Mouse (Mus musculus) ES-Bruce4 (cell line): ENCODE data around the gene Prkce. TPM values are rescaled to one million over a fixed set of nuclear protein-coding genes. Genes with fewer than 3 reads are reported as not detected.
"Not testable (repeated sequence)": the region's sequence is repeated elsewhere in the genome, so short reads cannot be mapped to it uniquely, and the experiment has no call there.

Experiments used
- H3K27ac ChIP-seq: 2 replicates; pipeline ENCODE4 v1.5.1; 2012; ENCODE audit warnings: low read length, inconsistent platforms; ENCODE audit not compliant: insufficient read depth
- H3K27me3 ChIP-seq: 2 replicates; pipeline ENCODE4 v1.6.1; 2012; ENCODE audit warnings: mild to moderate bottlenecking, low read length, inconsistent platforms; ENCODE audit not compliant: control insufficient read depth, poor library complexity, insufficient read depth, severe bottlenecking
- H3K36me3 ChIP-seq: 2 replicates; pipeline ENCODE4 v1.6.1; 2012; ENCODE audit warnings: inconsistent platforms, mild to moderate bottlenecking, low read length, moderate library complexity; ENCODE audit not compliant: control insufficient read depth, poor library complexity, insufficient read depth, severe bottlenecking
- H3K4me1 ChIP-seq: one replicate; pipeline ENCODE4 v1.8.1; 2011; ENCODE audit warnings: low read length; ENCODE audit not compliant: control insufficient read depth, insufficient read depth
- H3K4me3 ChIP-seq: 2 replicates; pipeline ENCODE4 v1.5.1; 2011; ENCODE audit warnings: low read depth, mild to moderate bottlenecking, low read length
- H3K9ac ChIP-seq: 2 replicates; pipeline ENCODE4 v1.6.1; 2012; ENCODE audit warnings: low read depth, mild to moderate bottlenecking, inconsistent platforms; ENCODE audit not compliant: poor library complexity, severe bottlenecking
- H3K9me3 ChIP-seq: replicated peaks from 2 replicates; pipeline ENCODE4 v1.6.1; 2012; ENCODE audit warnings: mild to moderate bottlenecking, low read length, inconsistent platforms; ENCODE audit not compliant: control insufficient read depth, poor library complexity, insufficient read depth, severe bottlenecking
- CTCF ChIP-seq: IDR thresholded peaks from one replicate; pipeline ENCODE4 v1.8.1; 2011; ENCODE audit warnings: low read depth, low read length
- EP300 ChIP-seq: IDR thresholded peaks from 2 replicates; pipeline ENCODE4 v1.6.1; 2011; ENCODE audit warnings: low read depth, low read length; ENCODE audit not compliant: insufficient read depth
- POLR2A ChIP-seq: IDR thresholded peaks from one replicate; pipeline ENCODE4 v1.8.1; 2011; ENCODE audit warnings: low read length; ENCODE audit not compliant: insufficient read depth
- polyA plus RNA-seq: library from polyadenylated mRNA; stranded (reverse); fragments of >200 nt; gene quantifications from 2 replicates; pipeline ENCODE4 v1.2.4, GENCODE M21; 2011; ENCODE audit warnings: low read depth; ENCODE audit not compliant: missing spikeins, insufficient read depth, insufficient read length

Gene Prkce
- polyA plus RNA-seq, 1 experiment = 4.3 TPM

GRCm38 (mm10) chr17:86466871-86467270 is 299.3 kb downstream of the Prkce start:
- no peak overlapping the region for H3K9ac ChIP-seq
- H3K4me1 ChIP-seq = no peaks in the 10 kb centered on the region
- H3K27ac ChIP-seq = no peak overlapping the region
- no peaks in the 10 kb centered on the region for H3K9me3 ChIP-seq
- H3K27me3 ChIP-seq = no peaks in the 10 kb centered on the region
- no peaks in the 10 kb centered on the region for H3K36me3 ChIP-seq
- no peak overlapping the region for H3K4me3 ChIP-seq
- TF ChIP-seq POLR2A (no peak), CTCF (no peak), EP300 (no peak)

- TF ChIP-seq CTCF (no peak), EP300 (no peak), POLR2A (no peak)
- Histone ChIP-seq H3K36me3 (no peaks in the 10 kb centered on the region), H3K4me3 (no peak overlapping the region), H3K9me3 (no peaks in the 10 kb centered on the region), H3K9ac (no peak overlapping the region), H3K27ac (no peak overlapping the region), H3K4me1 (no peaks in the 10 kb centered on the region), H3K27me3 (no peaks in the 10 kb centered on the region)
Observed at GRCm38 (mm10) chr17:86467291-86467898, 299.8 kb downstream of the Prkce start.

GRCm38 (mm10) chr17:86467967-86468366 is 300.4 kb downstream of the Prkce start:
- Histone ChIP-seq H3K9ac (no peak overlapping the region), H3K36me3 (no peaks in the 10 kb centered on the region), H3K27me3 (no peaks in the 10 kb centered on the region), H3K4me3 (no peak overlapping the region), H3K4me1 (no peaks in the 10 kb centered on the region), H3K9me3 (no peaks in the 10 kb centered on the region), H3K27ac (no peak overlapping the region)
- TF ChIP-seq EP300 = no peak
- TF ChIP-seq CTCF = no peak
- no peak for TF ChIP-seq POLR2A

GRCm38 (mm10) chr17:86470160-86470559 is 302.6 kb downstream of the Prkce start:
- no peak for TF ChIP-seq CTCF
- TF ChIP-seq POLR2A = no peak
- TF ChIP-seq EP300 = no peak

GRCm38 (mm10) chr17:86471684-86472083 is 304.1 kb downstream of the Prkce start:
- H3K27me3 ChIP-seq = no peaks in the 10 kb centered on the region
- H3K4me1 ChIP-seq = no peaks in the 10 kb centered on the region
- no peaks in the 10 kb centered on the region for H3K36me3 ChIP-seq
- no peak overlapping the region for H3K9ac ChIP-seq
- no peaks in the 10 kb centered on the region for H3K9me3 ChIP-seq
- no peak overlapping the region for H3K4me3 ChIP-seq
- TF ChIP-seq CTCF (peak; percentile 52), EP300 (no peak)
- no peak overlapping the region for H3K27ac ChIP-seq

More at GRCm38 (mm10) chr17:86470160-86470559, 302.6 kb downstream of the Prkce start:
- H3K9ac ChIP-seq = no peak overlapping the region
- no peaks in the 10 kb centered on the region for H3K9me3 ChIP-seq
- no peaks in the 10 kb centered on the region for H3K36me3 ChIP-seq
- no peak overlapping the region for H3K4me3 ChIP-seq
- H3K4me1 ChIP-seq = no peaks in the 10 kb centered on the region
- no peak overlapping the region for H3K27ac ChIP-seq
- H3K27me3 ChIP-seq = no peaks in the 10 kb centered on the region

- Histone ChIP-seq H3K27me3 (no peaks in the 10 kb centered on the region), H3K4me3 (no peak overlapping the region), H3K36me3 (no peaks in the 10 kb centered on the region), H3K4me1 (no peaks in the 10 kb centered on the region), H3K27ac (no peak overlapping the region), H3K9me3 (no peaks in the 10 kb centered on the region), H3K9ac (no peak overlapping the region)
- TF ChIP-seq POLR2A (no peak), CTCF (no peak), EP300 (no peak)
Observed at GRCm38 (mm10) chr17:86476674-86477073, 309.1 kb downstream of the Prkce start.

- not testable (repeated sequence) for H3K27me3 ChIP-seq, H3K27ac ChIP-seq, H3K4me3 ChIP-seq, H3K36me3 ChIP-seq, H3K4me1 ChIP-seq, H3K9me3 ChIP-seq, H3K9ac ChIP-seq
Observed at GRCm38 (mm10) chr17:86477401-86477800, 309.8 kb downstream of the Prkce start.
